Mouse (Mus musculus): ENCODE results near the gene Krt4.

Gene Krt4

GRCm38 (mm10) chr15:101924635-101925034 lies at the start of gene Krt4:
TSS of gene Krt4 (minus strand) at chr15:101924735.
- DNase-seq: no peak

DNA sequence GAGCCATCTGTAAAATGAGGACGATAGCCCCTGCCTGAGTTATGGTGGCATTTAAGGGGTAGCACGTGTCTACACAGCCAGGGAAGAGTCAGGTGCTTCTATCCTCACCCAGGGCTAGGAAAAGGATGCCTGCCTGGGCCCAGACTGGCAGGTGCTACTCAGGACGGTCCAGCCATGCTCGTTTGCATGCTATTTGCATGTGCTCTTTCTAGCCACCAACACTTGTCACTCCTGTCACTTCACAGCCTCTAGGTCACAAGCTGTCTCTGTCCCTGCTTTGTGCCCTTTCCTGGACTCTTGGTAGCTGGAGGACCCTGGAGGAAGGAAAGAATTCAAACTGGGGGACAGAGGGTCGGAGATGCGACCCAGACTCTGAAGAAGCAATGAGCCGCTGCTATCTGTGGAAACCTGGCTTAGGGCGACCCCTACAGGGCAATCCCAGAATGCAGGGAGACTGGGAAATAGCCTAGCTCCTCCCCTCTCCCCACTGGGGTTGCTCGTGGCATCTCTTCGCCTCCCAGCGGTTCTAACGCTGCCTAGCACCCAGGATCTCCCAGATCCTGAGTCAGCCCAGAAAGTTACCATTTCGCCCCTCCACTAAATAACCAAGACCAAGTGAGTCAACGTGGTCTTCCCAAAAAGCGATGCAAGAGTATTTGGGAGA lies 49.0 kb upstream of the Krt4 start:
- peak; percentile 93 for DNase-seq

- DNase-seq: peak; percentile 82
Measured at GRCm38 (mm10) chr15:101970536-101970935, 46.0 kb upstream of the Krt4 start.

GRCm38 (mm10) chr15:101966808-101967207 lies 42.3 kb upstream of the Krt4 start:
- DNase-seq: no peak

DNA sequence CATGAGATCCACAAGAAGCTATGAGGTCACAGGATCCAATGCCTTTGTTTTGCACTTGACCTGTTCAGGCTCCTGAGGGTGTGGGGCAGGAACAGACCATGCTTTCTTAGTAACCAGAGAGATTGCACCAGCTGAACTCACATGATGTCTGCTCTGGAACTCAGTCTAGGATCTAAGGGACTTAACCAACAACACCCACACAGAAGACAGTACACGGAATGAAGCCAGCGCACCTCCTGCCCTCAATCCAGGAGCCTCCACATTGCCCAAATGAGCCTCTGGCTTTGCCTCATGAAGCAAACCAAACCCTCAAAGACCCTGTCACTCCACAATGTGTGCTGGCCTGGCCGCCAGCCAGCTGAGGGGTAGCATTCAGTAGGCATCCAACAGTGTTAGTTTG lies 34.4 kb upstream of the Krt4 start:
- DNase-seq: no peak

DNA sequence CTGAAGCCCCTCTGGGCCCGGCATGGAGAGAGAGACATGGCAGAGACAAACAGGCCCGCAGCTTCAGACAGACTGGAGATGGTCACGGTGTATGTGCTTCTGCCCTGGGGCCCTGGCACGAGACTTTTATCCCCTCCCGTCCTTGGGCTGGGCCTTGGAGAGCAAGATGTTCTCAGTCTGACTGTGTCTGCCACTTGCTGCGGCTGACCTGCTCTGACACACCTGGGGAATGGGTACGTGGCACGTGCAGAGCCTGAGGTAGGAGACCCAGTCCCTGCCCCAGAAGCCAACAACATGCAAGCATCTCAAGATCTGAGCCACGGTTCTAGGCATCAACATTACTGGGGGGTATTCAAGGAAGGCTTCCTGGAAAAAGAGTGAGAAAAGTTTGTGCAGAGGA lies 29.7 kb upstream of the Krt4 start, which contains the start of gene Krt78:
Krt78 (minus strand) TSS at position 101 of the 400 bp plus-strand sequence.
- no peak for DNase-seq

DNA sequence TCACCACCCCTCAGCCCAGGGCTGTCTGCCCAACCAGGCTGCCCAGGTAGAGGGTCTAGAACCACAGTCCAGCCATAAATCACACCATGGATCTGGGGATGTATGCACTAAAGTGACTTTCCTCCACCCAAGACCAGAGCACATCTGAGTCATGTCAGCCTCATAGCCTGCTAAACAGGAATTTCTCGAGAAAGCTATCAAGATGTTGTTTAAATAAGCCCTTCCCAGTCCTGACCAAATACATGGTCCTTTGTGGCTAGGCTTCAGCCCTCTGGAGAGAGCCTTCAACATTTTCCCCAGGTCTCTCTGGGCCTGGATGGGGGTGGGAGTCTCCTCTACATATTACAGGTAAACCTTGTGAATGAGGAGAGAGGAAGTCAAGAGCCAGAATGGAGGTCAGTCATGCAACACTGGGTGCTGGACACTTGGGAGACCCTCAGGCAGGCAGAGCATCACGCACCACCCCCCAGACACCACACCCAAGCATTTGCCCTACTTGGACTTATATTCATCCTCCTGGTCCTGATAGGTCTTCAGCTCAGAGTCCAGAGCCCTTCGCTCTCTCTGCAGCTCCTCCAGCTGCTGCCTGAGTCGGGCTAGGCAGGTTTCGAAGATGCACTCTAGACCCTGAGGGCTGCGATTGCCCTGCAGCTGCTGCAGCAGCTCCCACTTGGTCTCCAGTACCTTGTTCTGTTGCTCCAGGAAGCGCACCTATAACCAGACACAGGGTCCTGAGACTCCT lies 28.4 kb upstream of the Krt4 start:
- DNase-seq: no peak

DNA sequence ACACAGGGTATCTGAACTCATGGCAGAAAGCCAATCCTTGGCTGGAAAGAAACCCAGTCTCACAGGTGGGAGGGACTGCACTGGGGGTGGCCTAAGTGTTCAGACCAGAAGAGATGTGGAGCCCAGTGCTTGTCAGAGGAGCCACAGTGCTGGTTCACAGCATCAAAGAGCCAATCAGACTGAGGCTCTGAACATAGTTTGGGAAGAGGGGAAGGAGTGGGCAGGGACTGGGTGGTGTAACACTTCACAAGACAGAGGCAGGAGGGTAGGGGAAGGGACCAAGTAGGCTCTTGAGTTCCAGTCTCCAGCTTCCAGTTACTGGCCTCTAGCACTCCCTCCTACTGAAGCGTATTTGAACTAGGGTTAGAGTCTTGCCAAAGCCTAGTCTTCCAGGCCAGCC lies 20.9 kb upstream of the Krt4 start:
- DNase-seq: no peak

- peak; percentile 19 for DNase-seq
Measured at GRCm38 (mm10) chr15:101941948-101942347, 17.4 kb upstream of the Krt4 start.

DNA sequence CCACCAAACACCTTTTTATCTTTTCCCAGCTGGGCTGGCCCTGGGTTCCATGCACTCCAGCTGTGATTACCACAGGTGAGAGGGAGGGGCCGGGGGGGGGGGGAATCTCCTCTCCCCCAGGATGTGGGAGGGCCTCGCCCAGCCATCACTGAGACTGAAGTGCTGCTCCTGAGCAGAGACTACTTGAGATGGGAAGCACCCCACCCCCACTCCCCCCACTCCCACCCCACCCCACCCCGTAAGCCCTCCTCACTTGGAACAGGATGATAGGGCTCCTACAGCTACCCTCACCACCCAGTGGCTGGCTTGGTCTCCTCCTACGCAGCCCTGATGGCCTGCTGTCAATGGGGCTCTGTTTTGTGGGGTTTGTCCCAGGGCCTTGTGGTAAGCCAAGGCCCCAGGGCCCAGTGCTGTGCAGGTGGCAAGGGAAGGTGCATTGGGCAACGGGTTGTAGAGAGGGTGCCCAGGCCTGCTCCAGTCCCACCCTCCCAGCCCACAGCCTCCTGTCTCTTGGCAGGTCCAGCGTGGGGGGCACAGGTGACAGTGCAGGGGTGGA lies 15.8 kb upstream of the Krt4 start, which contains the start of gene Krt79:
Krt79 (minus strand) TSS at position 51 of the 556 bp plus-strand sequence.
- no peak for DNase-seq

DNA sequence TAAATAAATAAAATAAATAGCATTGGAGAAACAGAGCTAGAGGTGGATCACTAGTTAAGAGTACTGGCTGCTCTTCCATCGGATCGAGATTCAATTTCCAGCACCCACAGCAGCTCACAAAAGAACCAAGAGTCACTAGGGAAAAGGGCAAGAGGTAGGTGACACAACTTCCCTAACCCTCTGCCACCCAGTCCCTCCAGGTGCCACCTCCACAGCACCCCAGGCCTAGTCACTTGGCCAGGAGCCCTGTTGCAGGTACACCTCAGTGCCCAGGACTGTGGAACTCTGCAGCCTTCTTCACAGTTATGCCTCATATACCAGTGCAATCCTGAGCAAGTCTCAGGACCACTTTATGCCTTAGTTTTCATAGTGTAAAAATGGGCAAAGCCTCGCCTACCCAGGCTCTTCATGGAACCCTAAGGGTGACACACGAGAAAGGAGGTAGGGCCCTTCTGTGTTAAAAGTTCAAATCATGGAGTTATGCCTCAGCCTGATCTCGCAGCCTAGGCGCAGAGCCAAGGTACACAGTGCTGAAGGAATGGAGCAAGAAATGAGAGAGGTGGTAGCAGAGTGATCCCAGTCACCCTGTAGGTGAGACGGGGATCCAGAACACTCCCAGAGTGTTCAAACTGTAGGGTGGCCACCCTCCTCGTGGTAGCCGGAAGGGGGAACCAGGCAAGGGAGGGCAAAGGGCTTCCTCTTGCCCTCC lies 14.2 kb upstream of the Krt4 start:
- DNase-seq: no peak

- no peak for DNase-seq
Measured at GRCm38 (mm10) chr15:101933024-101933423, 8.5 kb upstream of the Krt4 start.

DNA sequence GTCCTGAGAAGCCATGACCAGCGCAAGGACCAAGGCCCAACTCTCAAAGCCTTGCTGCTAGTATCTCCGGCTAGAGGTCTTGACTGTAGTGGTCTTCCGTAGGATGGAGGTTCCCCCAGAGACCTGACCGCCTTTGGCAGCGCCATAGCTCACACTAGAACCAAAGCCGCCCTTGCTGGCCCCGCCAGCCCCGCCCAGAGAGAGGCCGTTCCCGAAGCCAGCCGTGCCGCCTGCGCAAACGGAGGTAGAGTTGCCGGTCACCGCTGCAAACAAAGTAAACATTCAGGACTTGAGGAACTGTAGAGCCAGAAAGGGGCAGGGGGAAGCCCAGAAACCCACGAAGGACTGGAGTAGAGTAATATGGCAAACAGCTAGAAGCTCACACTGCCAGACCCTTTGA lies 5.1 kb upstream of the Krt4 start:
- peak; percentile 56 for DNase-seq

DNA sequence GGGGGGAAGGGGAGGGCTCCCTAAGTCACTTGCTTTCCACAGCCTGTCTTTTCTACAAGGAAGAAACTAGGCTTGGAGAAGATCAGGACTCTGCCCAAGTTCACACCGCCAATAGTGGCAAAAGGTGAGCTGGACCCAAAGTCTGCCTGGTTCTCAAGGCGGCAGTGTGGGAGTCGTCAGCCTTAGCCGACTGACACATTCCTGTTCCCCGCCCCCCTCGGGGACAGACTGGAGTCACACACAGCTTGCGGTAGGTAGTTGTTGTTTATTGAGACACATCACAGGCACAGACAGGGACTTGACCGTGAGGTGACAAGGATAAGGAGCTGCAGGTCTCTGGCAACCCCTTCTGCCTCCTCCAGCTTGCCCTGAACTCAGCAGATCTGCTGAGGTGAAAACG lies 4.6 kb upstream of the Krt4 start:
- peak; percentile 27 for DNase-seq

GRCm38 (mm10) chr15:101927340-101928080 lies 3.0 kb upstream of the Krt4 start:
- DNase-seq: peak; percentile 19

- DNase-seq: no peak
Measured at GRCm38 (mm10) chr15:101925041-101925440, 506 bp upstream of the Krt4 start.

GRCm38 (mm10) chr15:101922296-101922695 lies 2.2 kb downstream of the Krt4 start:
- DNase-seq: no peak

GRCm38 (mm10) chr15:101916072-101916471 lies 8.5 kb downstream of the Krt4 start:
- no peak for DNase-seq

GRCm38 (mm10) chr15:101904849-101905248 lies 19.7 kb downstream of the Krt4 start:
- no peak for DNase-seq

- DNase-seq: peak; percentile 11
Measured at GRCm38 (mm10) chr15:101902171-101903149, 22.1 kb downstream of the Krt4 start.

GRCm38 (mm10) chr15:101895216-101895615 lies 29.3 kb downstream of the Krt4 start:
- DNase-seq: no peak
